Mouse (Mus musculus) kidney, postnatal 14 days (tissue): ENCODE results near the gene BC028528.
"Not testable (repeated sequence)": the region's sequence is repeated elsewhere in the genome, so short reads cannot be mapped to it uniquely, and the experiment has no call there.

Experiments used
- DNase-seq: peaks from one replicate; pipeline ENCODE4 v3.0.0; 2022; ENCODE audit warnings: mixed read lengths

The BC028528 gene

DNA sequence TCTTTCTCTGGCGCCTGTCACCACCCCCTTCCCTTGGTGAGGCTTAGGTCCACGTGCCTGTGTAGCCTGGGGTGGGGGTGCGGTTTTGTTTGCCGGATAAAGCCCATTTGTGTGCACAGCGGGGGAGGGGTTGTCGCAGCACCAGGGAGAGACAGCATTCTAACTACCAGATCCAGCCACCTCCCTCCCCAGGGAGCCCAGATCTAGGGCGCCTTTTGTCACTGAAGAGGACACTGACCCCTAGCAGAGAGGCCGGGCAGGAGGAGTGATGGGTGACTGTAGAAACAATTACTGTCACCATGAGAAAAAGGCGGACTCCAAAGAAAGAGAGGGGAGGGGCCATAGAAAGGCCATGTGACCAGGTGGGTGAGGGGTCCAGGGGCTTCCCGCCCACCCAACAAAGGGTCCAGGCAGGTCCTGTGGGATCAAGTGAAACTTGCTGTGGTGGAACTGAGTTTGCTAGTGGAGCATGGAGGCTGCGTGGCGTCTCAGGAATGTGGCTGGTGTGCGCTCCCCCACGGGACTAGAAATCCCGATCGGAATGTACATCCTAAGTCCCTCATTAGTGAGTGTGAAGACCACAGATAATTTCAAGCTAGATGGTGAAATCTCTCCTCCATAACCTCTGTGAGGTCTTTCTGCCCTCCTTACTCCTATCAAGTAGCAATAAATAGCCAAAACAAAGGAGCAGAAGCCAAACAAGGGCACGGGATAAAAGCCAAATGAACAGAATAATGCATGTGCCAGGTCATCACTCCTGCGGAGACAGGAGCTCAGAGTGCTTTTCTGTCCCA lies 13.5 kb upstream of the BC028528 start:
- DNase-seq = peak; percentile 52

DNA sequence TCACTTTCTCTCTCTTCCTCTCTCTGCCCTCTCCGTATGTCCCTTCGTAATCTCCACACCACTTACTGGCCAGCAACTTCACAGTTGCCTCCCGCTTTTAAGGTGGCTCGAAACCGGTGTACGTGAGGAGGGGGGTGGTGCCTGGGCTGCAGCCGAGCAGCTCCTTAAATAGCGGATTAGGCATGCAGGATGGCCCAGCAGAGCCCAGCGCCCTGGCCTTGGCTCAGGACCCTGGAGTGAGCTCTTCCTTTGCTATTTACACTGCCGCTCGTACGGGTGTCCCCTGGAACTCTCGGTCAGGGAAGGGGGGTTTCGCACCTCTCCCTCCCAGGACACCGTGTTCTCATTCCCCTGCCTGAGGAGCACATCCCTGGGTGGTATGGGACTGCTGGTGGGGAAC lies 12.8 kb upstream of the BC028528 start, which contains the start of gene Car14:
Car14 (minus strand) TSS at position 124 of the 400 bp plus-strand sequence.
- peak; percentile 45 for DNase-seq

DNA sequence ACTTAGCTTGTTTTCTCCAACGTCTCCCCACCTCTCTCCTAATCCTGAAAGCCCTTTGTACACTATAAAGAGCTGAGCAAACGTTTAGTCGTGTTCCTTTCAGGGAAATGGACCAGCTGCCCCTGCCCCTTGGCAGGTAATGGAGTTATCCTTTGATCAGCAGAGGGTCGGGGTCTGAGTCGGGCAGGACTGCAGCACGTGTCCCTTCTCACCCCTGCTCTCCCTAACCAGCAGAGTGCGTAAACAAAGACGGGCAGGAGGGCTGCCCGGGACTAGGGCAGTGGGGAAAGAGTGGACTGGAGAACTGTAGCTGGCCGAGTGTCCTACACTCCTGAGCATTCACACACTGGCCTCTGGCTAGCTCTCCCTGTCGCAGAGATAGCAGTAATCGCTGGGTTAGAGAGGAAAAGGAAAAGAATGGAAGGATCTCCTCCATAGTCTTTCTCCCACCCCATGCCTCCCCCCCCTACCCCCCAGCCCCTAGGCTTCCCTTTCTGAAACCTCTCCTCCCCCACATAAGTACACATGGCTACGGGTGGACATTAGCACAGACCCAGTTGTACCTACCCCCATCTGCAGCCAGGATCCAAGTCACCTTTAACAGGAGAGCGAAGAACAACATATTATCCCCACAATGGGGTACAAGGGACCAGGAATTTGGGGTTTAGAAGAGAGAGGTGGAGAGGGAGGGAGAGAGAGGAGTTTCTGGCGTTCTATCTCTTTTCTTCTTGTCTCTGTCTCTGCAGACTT lies 12.1 kb upstream of the BC028528 start:
- DNase-seq = peak; percentile 74

DNA sequence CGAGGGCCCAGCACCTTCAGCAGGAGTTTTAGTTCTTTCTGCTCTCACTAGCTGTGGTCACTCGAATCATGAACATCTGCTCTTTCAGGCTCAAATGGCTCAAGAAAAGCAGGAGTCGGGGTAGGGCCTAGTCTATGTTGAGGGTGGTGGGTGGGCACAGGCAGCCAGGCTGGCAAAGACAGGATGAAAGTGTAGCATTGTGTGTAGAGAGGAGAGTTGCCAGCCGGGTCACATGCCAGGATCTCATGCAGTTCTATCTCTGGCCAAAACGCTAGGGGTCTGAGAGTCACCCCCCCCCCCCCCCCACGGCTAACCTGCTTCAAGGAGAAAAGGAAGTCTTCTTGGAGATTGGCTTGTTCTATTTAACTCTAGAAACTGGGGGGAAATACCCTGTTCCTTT lies 10.8 kb upstream of the BC028528 start:
- DNase-seq = no peak

DNA sequence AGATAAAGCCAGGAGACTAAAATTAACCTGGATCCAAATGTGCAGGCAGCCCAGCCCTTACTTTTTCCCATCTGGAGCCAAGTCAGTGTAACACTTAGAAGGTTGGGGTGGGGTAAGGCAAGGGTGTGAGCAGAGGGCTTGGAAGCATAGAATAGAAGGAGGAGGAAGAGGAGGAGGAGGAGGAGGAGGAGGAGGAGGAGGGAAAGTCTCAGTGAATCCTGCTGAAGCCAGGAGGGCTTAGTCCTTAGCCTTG lies 10.5 kb upstream of the BC028528 start:
- no peak for DNase-seq

DNA sequence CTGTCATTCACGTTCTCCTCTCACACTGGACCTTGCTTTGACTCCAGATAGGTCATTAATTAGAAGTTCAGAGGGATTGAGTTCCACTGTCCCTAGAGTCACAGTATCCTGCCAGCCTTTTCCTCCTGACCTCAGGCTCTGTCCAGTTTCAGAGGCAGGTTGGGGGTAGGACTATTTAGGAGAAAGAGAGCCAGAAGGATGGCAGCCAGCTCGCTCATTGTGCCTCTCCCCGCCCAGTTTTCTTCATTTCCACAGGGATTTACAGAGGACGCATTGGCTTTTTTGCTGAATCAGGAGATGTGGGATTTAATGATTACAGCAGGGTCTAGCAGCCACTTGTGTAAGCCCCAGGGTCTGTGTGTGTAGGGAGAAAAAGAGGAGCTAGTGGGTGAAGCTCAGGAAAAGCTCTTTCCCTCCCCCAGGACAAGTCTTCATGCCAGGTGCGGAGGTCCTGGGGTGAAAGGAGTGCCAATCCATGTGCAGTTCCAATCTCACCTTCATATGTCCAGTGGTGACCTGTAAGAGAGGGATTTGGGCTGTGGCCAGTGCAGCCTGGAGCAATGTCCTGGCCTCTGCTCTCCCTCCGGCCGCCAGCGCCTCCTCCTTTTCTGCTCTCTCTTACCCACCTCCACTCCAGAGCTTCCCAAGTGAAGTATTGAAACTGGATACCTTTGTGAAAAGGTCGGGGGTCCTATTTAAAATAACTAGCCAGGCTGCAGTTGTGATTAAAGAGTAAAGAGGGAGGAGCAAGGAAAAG lies 10.0 kb upstream of the BC028528 start:
- DNase-seq = peak; percentile 72

DNA sequence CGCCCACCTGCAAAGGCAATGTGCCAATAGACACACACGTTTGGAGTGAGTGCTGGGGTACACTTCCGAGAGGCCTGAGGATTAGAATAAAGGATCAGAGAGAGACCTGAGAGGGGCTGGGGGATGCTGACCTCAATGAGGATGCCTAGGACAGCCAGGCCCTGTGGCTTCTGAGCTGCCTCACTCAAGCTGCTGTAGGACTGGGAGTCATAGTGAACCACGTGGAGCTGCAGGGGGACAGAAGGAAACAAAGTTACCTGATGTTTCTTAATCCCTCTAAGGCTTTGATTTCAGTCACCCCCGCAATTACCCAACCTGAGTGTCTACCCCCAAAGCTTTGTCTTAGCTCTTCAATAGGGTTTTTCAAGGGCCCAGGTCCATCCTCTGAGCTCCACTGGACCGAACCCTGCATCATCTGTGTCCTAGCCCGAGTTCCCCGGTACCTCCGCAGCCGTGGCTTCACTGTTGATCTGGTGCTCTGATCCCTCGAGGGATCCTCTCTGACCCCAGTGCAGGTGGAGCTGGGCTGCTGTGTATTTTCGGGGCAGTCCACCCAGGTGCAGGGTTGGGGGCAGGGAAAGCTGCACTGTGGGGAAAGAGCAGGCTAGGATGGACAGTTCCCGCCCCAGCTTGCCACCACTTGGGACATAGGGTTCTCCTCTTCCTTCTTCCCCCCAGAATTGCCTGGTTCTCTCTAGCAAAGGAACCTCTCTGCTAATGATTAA lies 8.2 kb upstream of the BC028528 start:
- no peak for DNase-seq

DNA sequence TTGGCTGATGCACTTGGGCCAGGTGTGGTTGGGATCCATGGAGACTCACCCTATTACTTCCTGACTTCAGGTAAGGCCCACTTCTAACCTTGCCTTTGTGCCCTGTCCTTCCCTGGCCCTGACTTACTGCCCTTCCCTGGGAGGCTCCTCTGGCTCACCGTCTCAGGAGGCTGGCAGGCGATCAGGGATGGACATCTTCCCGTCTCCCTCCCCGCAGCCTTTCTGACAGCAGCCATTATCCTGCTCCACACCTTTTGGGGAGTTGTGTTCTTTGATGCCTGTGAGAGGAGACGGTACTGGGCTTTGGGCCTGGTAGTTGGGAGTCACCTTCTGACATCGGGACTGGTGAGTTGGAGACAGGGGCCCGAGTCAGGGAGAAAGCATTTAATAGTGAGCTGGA lies 3.7 kb upstream of the BC028528 start:
- not testable (repeated sequence) for DNase-seq

DNA sequence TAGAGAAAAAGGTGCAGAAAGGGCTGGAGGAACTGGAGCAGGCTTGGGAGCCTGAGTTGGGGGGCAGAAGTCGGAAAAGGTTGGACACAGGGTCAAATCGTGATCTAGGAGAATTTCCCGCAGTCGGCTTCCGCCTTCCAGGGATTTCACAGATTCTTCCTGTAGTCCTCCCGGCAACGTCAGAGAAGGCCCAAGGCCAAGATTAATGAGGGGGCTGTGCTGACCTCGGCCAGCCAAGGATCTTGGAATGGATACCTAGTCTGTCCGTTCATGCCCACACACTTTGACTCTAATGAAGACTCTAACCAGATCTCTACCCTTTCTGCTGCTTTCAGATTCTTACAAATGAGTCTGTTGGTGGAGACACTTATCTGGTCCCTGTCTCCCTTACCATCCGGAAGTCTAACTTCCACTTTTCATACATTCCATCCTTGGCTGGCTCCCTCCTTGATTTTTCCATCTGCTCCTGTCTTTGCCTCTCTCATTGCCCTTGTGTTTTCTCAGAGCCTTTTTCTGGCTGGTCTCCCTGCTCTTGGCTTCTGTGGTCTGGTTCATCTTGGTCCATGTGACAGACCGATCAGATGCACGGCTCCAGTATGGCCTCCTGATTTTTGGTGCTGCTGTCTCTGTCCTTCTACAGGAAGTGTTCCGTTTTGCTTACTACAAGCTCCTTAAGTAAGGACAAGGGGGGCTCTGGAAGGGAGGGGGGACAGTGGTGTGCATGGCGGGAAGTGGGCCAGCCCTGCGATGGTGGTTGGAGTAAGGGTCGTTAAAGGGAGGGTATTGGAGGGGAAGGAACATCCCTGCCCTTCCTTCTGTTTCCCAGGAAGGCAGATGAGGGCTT lies 2.7 kb upstream of the BC028528 start:
- DNase-seq = peak; percentile 89

DNA sequence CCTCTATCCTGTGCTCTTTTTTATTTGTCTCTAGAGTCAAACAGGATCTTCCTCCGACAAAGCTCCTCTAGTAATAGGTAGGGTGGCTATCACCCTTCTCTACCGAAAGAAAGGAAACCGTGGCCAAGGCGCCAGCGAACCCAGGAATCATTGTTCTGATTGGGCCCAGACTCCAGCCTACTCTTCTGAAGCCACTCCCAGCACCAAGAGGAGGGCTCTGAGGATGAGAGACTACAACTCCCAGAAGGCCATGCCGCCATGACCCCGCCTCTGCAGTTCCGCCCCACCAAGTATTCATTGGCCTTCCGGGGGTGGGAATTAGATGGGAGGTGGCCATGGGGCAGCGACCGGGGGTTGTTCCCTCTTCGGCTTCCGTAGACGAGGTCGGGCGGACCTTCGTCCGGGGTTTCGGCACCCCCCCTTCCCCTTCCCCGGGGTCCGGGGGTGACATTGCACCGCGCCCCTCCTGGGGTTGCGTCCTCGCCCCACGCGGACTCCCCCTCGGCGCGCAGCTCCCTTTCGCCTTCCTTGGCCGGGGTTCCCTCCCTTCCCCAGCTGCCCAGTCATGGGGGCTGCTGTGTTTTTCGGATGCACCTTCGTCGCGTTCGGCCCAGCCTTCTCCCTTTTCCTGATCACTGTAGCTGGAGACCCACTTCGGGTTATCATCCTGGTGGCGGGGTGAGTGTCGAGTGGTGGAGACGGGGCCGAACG lies 2.0 kb upstream of the BC028528 start, which contains the start of gene Aph1a:
Aph1a (plus strand) TSS at position 364 of the 711 bp plus-strand sequence.
- peak; percentile 98 for DNase-seq

DNA sequence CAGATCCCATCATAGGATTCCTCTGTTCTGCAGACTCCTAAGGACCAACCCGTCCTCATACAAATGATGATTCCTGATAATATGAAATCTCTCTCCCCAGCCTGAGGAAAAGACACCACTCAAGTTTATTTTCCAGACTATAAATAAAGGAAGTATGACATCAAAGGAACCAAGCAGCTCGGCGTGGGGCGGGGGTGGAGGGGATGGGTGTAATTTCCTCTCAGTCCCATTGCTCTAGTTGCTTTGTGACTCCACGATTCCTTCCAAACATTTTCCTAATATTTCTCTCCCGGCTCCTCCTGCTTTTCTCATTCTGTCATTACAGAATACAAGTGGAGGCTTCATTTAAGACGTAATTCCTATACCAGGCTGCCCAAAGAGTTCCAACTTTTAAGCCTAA lies 1.3 kb upstream of the BC028528 start:
- no peak for DNase-seq

DNA sequence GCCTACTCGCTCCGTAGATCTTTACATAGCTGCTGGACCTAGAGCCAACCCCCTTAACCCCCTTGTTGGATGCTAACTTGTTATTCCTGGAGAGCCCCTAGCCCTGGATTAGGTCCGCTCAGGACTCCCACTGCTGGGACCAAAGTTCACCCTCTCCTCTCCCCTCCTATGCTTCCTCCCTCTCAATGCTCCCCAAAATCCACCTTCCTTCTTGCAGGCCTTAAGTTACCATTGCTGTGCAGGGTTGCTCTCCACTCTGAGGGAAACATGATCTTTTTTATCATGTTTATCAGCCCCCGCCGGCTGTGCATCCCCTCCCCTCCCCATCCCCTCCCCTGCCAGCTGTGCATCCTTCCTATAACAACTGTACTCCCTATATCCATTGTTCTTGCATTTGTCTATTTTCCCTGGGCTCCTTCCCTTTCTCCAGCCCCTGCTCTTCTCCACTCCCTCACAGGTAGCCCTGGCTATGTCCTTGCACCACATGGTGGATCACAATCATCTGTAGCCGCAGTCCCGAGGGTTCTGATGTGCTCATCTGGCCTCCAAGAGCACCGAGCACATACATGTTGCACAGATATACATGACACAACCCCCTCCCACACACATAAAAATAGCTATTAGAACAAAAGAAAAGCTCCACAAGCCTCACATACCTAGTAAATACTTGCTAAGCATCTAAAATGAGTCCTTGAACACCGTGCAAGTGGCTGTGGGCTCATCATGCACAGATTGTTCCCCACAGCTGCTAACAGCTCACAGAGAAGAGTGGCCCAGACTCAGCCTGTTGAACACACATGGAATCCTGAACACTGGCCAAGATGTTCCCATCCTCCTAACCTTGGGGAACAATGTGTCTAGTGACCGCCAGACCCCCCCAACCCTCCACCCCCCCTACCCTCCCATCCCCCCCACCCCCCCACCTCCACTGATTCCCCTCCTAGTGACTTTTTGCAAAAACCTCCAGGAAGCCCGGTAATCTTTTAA lies 554 bp upstream of the BC028528 start:
- no peak for DNase-seq

DNA sequence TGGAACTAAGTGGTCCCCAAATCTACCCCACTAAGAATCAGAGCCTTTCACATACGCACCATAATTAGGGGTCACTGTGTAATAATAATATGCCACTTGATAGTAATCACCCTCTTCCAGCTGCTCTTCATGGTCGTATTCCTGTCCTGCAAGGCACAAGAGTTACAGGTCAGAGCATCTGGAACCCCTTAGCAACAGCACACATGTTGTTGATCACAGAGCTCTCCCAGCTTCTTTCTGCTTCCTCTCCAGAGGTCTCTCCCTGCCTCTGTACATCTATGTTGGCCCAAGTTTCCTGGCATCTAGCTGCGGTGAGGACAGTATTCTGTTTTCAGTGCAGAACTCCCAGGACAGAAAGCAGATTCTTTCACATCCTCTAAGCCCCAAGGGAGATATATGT lies 2.1 kb downstream of the BC028528 start:
- DNase-seq = no peak

DNA sequence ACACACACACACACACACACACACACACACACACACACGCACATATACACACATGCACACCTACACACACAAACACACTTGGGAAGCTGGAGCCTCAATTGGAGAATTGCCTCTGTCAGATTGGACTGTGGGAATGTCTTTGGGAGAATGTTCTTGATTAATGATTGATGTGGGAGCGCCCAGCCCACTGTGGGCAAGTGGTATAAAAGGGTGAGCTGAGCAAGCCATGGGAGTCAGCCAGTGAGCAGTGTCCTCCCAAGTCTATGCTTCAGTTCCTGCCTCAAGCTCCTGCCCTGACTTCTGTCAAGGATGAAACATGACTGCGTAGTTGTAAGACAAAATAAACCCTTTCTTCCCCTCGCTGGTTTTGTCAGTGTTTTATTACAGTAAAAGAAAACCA lies 4.2 kb downstream of the BC028528 start:
- peak; percentile 61 for DNase-seq

DNA sequence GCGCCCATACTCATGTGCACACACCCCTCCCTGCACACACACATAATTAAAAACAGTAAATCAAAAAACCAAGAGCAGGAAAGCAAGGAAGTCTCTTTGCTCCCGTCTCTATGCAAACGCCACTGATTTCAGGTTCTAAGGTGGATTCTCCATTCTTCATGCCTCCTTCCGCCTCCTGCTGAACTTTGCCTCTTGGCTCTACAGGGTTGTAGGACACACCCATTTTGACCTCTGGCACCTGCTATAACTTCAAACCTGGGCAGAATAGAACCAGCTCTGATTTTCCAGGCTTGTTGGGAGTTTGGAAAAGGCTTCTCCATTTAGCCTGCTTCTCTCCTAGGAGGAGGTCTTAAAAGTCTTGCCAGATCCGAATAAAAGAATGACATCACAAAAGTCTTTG lies 7.4 kb downstream of the BC028528 start:
- DNase-seq = peak; percentile 63

DNA sequence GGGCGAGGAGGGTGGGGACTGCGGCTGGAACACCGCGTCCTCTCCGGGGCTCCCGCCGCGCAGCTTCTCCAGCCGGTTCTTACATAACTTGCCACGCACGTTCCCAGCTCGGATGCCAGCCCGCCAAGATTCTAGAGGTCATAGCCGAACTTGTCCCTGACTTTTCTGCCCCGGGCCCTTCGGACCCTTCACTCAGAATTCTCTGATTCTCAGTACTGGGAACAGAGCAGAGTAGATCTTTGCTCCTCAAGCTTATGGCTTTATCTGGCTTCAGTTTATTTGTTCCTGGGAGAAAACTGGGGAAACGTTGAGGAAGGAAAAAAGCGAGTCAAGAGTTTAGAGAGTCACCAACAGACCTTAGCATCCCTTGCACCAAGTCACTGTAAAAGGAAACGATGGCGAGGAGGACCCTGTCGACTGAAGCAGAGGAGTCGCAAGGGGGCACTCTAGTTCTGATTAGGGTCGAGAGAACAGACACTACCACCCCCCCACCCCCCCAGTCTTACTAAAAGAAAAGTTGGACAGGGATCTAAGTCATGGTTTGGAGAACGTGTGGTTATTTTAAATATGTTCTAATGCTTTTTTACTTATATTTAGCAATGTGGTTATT lies 8.9 kb downstream of the BC028528 start:
- peak; percentile 87 for DNase-seq

DNA sequence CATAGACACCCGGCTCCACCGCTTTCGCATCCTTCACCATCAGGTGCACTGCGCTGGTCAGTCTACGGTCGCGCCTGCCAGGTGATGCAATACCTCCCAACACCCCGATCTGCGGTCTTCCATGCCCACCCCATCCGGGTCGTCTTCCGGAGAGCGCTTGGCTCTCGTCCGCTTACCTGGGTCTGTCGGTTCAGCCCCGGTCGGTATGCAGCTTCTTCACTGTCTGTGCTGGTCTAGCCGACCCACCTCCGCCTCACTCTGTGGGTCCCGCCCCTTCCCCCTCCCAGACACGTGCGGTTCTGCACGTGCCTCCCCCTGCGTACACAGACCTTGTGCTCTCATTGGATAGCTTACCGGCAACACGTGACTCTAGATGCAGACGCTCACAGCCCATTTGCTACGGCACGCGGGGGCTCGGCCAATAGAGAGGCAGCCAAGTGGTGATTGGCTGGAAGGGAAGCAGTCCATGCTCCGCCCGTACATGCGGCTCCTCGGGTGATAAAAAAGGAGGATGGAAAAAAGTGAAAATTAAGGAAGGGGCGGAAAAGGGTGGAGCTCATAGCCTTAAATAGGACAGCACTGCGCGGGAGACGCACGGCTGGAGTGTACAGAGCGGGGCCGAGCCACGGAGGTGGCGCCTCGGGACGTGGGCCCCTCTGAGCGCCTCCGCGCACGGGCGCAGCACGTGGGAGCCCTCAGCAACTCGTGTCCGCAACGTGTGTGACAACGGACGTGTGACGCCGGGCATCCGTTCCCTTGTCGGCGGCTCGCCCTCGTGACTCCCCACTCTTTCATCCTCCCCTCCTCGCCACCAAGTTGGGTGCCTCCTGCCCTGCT lies 9.6 kb downstream of the BC028528 start, which contains the start of gene Ciart:
Ciart (minus strand) TSS at position 273 of the 837 bp plus-strand sequence.
- peak; percentile 96 for DNase-seq

DNA sequence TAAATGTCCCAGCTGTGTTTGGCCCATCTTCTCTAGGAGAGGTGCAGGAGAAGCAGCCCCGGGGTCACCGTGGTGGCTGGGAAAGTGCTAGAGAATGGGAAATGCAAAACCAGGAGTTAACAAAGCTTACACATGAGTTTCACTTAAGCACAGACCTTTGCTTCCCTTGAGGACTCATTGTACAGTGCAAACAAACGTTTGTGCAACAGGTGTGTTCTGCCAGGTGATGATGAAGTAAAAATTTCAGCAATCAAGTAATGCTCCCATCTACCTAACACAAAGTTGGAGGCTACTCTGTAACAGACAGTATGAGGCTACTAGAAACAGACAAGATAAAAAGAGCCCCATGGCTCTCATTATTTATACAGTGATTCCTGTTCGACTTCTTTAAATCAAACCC lies 12.7 kb downstream of the BC028528 start:
- DNase-seq = no peak

DNA sequence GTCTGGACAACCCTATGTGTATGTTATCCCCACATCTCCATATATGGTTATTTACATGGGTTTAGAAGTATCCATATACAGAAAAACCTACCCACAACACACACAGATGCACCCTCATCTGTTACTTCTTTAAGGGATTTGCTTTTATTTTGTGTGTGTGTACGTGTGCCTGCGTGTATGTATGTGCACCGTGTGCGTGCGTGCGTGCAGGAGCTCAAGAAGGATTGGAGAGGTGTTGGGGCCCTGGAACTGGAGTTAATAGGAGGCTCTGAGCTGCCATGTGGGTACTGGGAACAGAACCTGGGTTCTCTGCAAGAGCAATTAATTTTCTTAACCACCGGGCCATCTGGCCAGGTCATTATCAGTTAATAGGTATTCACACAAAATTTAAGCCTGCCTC lies 19.8 kb downstream of the BC028528 start:
- no peak for DNase-seq
